Mouse (Mus musculus): ENCODE measurements around the gene Ms4a15. TPM values are rescaled to one million over a fixed set of nuclear protein-coding genes. Genes with fewer than 3 reads are reported as not detected.
A peak's percentile ranks its signal among the peaks of the same experiment; 100 is the strongest.

Gene Ms4a15
- polyA plus RNA-seq (2015; fragmentation: Nextera tagmentation; extraction: Ambion mirVana), result not detected in 2 replicates

GRCm38 (mm10) chr19:10993150-10993549 is at the start of gene Ms4a15:
Gene Ms4a15 (minus strand): TSS chr19:10993250.
- no peak within 1 kb of the TSS for H3K27ac ChIP-seq
- no peak within 1 kb of the TSS for H3K4me3 ChIP-seq (replicated peaks)
- 89% methylated on average over 7 of the region's 7 CpGs for WGBS
- ATAC-seq, result 0 out of 2 replicates have a peak, but pooled peaks have one; percentile 20
- no peaks in the 10 kb centered on the region for H3K36me3 ChIP-seq
- H3K9me3 ChIP-seq, result no peaks in the 10 kb centered on the region
- H3K4me2 ChIP-seq (replicated peaks), result no peak within 1 kb of the TSS
- no peaks in the 10 kb centered on the region for H3K4me1 ChIP-seq (replicated peaks)
- no peaks in the 10 kb centered on the region for H3K27me3 ChIP-seq
- no peak within 1 kb of the TSS for H3K9ac ChIP-seq (replicated peaks)

- no peaks in the 10 kb centered on the region for H3K4me1 ChIP-seq (replicated peaks)
- H3K36me3 ChIP-seq, result no peaks in the 10 kb centered on the region
- no peaks in the 10 kb centered on the region for H3K27me3 ChIP-seq
- no peak overlapping the region for H3K4me2 ChIP-seq (replicated peaks)
- no peak for ATAC-seq
- no peak overlapping the region for H3K4me3 ChIP-seq (replicated peaks)
- no peaks in the 10 kb centered on the region for H3K9me3 ChIP-seq
- H3K27ac ChIP-seq, result no peak overlapping the region
- H3K9ac ChIP-seq (replicated peaks), result no peak overlapping the region
These were observed 44.5 kb upstream of the Ms4a15 start for GRCm38 (mm10) chr19:11037570-11037969.

GRCm38 (mm10) chr19:11022382-11022781 is 29.3 kb upstream of the Ms4a15 start:
- Histone ChIP-seq H3K27me3 (no peaks in the 10 kb centered on the region), H3K36me3 (no peaks in the 10 kb centered on the region), H3K4me3 (replicated peaks) (no peak overlapping the region), H3K9ac (replicated peaks) (no peak overlapping the region), H3K27ac (no peak overlapping the region), H3K4me2 (replicated peaks) (no peak overlapping the region), H3K9me3 (no peaks in the 10 kb centered on the region), H3K4me1 (replicated peaks) (no peaks in the 10 kb centered on the region)
- ATAC-seq, result no peak

GRCm38 (mm10) chr19:11017891-11018290 is 24.8 kb upstream of the Ms4a15 start, which contains the start of gene Ms4a18:
Gene Ms4a18 (minus strand): TSS chr19:11018031.
- no peak for ATAC-seq
- WGBS, result 92% methylated on average over 3 of the region's 3 CpGs

GRCm38 (mm10) chr19:11017251-11017650 is 24.2 kb upstream of the Ms4a15 start:
- no peaks in the 10 kb centered on the region for H3K4me1 ChIP-seq (replicated peaks)
- no peak for ATAC-seq
- H3K4me3 ChIP-seq (replicated peaks), result no peak overlapping the region
- WGBS, result 73% methylated on average over 2 of the region's 2 CpGs
- H3K27ac ChIP-seq, result no peak overlapping the region
- no peaks in the 10 kb centered on the region for H3K27me3 ChIP-seq
- H3K36me3 ChIP-seq, result no peaks in the 10 kb centered on the region
- no peak overlapping the region for H3K9ac ChIP-seq (replicated peaks)
- H3K9me3 ChIP-seq, result no peaks in the 10 kb centered on the region
- no peak overlapping the region for H3K4me2 ChIP-seq (replicated peaks)

More at GRCm38 (mm10) chr19:11017891-11018290, 24.8 kb upstream of the Ms4a15 start, which contains the start of gene Ms4a18:
- no peaks in the 10 kb centered on the region for H3K4me1 ChIP-seq (replicated peaks)
- H3K36me3 ChIP-seq, result no peaks in the 10 kb centered on the region
- no peak within 1 kb of the TSS for H3K27ac ChIP-seq
- H3K27me3 ChIP-seq, result no peaks in the 10 kb centered on the region
- no peak within 1 kb of the TSS for H3K4me2 ChIP-seq (replicated peaks)
- no peaks in the 10 kb centered on the region for H3K9me3 ChIP-seq
- H3K4me3 ChIP-seq (replicated peaks), result no peak within 1 kb of the TSS
- no peak within 1 kb of the TSS for H3K9ac ChIP-seq (replicated peaks)

- H3K4me1 ChIP-seq (replicated peaks), result no peaks in the 10 kb centered on the region
- no peak overlapping the region for H3K27ac ChIP-seq
- no peak overlapping the region for H3K4me2 ChIP-seq (replicated peaks)
- no peaks in the 10 kb centered on the region for H3K36me3 ChIP-seq
- WGBS, result 82% methylated on average over 1 of the region's 1 CpGs
- no peaks in the 10 kb centered on the region for H3K9me3 ChIP-seq
- H3K4me3 ChIP-seq (replicated peaks), result no peak overlapping the region
- no peak overlapping the region for H3K9ac ChIP-seq (replicated peaks)
- H3K27me3 ChIP-seq, result no peaks in the 10 kb centered on the region
- no peak for ATAC-seq
These were observed 22.9 kb upstream of the Ms4a15 start for GRCm38 (mm10) chr19:11015998-11016397.

- no peaks in the 10 kb centered on the region for H3K36me3 ChIP-seq
- H3K9me3 ChIP-seq, result no peaks in the 10 kb centered on the region
- H3K4me2 ChIP-seq (replicated peaks), result no peak overlapping the region
- H3K4me3 ChIP-seq (replicated peaks), result no peak overlapping the region
- no peaks in the 10 kb centered on the region for H3K4me1 ChIP-seq (replicated peaks)
- ATAC-seq, result no peak
- H3K9ac ChIP-seq (replicated peaks), result no peak overlapping the region
- H3K27me3 ChIP-seq, result no peaks in the 10 kb centered on the region
- H3K27ac ChIP-seq, result no peak overlapping the region
These were observed 22.4 kb upstream of the Ms4a15 start for GRCm38 (mm10) chr19:11015468-11015867.

GRCm38 (mm10) chr19:10991911-10992310 is 1.1 kb downstream of the Ms4a15 start:
- H3K4me3 ChIP-seq (replicated peaks), result no peak overlapping the region
- ATAC-seq, result no peak
- no peak overlapping the region for H3K4me2 ChIP-seq (replicated peaks)
- H3K27ac ChIP-seq, result no peak overlapping the region
- H3K36me3 ChIP-seq, result no peaks in the 10 kb centered on the region
- H3K27me3 ChIP-seq, result no peaks in the 10 kb centered on the region
- no peak overlapping the region for H3K9ac ChIP-seq (replicated peaks)
- H3K4me1 ChIP-seq (replicated peaks), result no peaks in the 10 kb centered on the region
- no peaks in the 10 kb centered on the region for H3K9me3 ChIP-seq

GRCm38 (mm10) chr19:10990751-10991150 is 2.3 kb downstream of the Ms4a15 start:
- no peak overlapping the region for H3K4me3 ChIP-seq (replicated peaks)
- WGBS, result 74% methylated on average over 1 of the region's 1 CpGs
- no peak overlapping the region for H3K4me2 ChIP-seq (replicated peaks)
- H3K27ac ChIP-seq, result no peak overlapping the region
- no peaks in the 10 kb centered on the region for H3K9me3 ChIP-seq
- no peaks in the 10 kb centered on the region for H3K36me3 ChIP-seq
- H3K4me1 ChIP-seq (replicated peaks), result no peaks in the 10 kb centered on the region
- H3K27me3 ChIP-seq, result no peaks in the 10 kb centered on the region
- no peak for ATAC-seq
- H3K9ac ChIP-seq (replicated peaks), result no peak overlapping the region

- H3K9me3 ChIP-seq, result no peaks in the 10 kb centered on the region
- H3K4me3 ChIP-seq (replicated peaks), result no peak overlapping the region
- H3K4me1 ChIP-seq (replicated peaks), result no peaks in the 10 kb centered on the region
- 100% methylated on average over 1 of the region's 1 CpGs for WGBS
- ATAC-seq, result no peak
- H3K27ac ChIP-seq, result no peak overlapping the region
- H3K4me2 ChIP-seq (replicated peaks), result no peak overlapping the region
- H3K27me3 ChIP-seq, result no peaks in the 10 kb centered on the region
- H3K36me3 ChIP-seq, result no peaks in the 10 kb centered on the region
- no peak overlapping the region for H3K9ac ChIP-seq (replicated peaks)
These were observed 4.5 kb downstream of the Ms4a15 start for GRCm38 (mm10) chr19:10988563-10988962.

GRCm38 (mm10) chr19:10985889-10986288 is 7.2 kb downstream of the Ms4a15 start:
- H3K9ac ChIP-seq (replicated peaks), result no peak overlapping the region
- no peaks in the 10 kb centered on the region for H3K4me1 ChIP-seq (replicated peaks)
- H3K4me3 ChIP-seq (replicated peaks), result no peak overlapping the region
- H3K4me2 ChIP-seq (replicated peaks), result no peak overlapping the region
- WGBS, result 95% methylated on average over 4 of the region's 4 CpGs
- no peak for ATAC-seq
- no peak overlapping the region for H3K27ac ChIP-seq
- H3K27me3 ChIP-seq, result 0 out of 2 replicates have a peak, but pooled peaks cover 5% of the 10 kb centered on the region
- H3K9me3 ChIP-seq, result no peaks in the 10 kb centered on the region
- no peaks in the 10 kb centered on the region for H3K36me3 ChIP-seq

GRCm38 (mm10) chr19:10984551-10984950 is 8.5 kb downstream of the Ms4a15 start:
- no peaks in the 10 kb centered on the region for H3K9me3 ChIP-seq
- no peak overlapping the region for H3K4me2 ChIP-seq (replicated peaks)
- no peak overlapping the region for H3K27ac ChIP-seq
- no peak for ATAC-seq
- no peaks in the 10 kb centered on the region for H3K36me3 ChIP-seq
- no peak overlapping the region for H3K4me3 ChIP-seq (replicated peaks)
- H3K27me3 ChIP-seq, result 0 out of 2 replicates have a peak, but pooled peaks cover 5% of the 10 kb centered on the region
- H3K9ac ChIP-seq (replicated peaks), result no peak overlapping the region
- H3K4me1 ChIP-seq (replicated peaks), result no peaks in the 10 kb centered on the region
- 81% methylated on average over 13 of the region's 13 CpGs for WGBS

GRCm38 (mm10) chr19:10983146-10983545 is 9.9 kb downstream of the Ms4a15 start:
- H3K27me3 ChIP-seq, result 0 out of 2 replicates have a peak, but pooled peaks cover 5% of the 10 kb centered on the region
- H3K27ac ChIP-seq, result no peak overlapping the region
- no peaks in the 10 kb centered on the region for H3K4me1 ChIP-seq (replicated peaks)
- no peak overlapping the region for H3K9ac ChIP-seq (replicated peaks)
- ATAC-seq, result no peak
- H3K36me3 ChIP-seq, result no peaks in the 10 kb centered on the region
- 23% methylated on average over 14 of the region's 14 CpGs for WGBS
- H3K4me3 ChIP-seq (replicated peaks), result no peak overlapping the region
- 0 out of 2 replicates have a peak overlapping the region, but pooled peaks have one; percentile 27 for H3K4me2 ChIP-seq (replicated peaks)
- no peaks in the 10 kb centered on the region for H3K9me3 ChIP-seq
